Mouse (Mus musculus) CH12.LX (cell line): Measurements from ENCODE around the gene Hecw2. TPM values are rescaled to one million over a fixed set of nuclear protein-coding genes. Genes with fewer than 3 reads are reported as not detected.

Experiments used
- DNase-seq: peaks from one replicate; pipeline ENCODE4 v3.0.0-alpha.2; 2013; ENCODE audit errors: extremely low read depth
- H3K27ac ChIP-seq: 2 replicates; pipeline ENCODE4 v1.5.1; 2012; ENCODE audit warnings: low read depth, mild to moderate bottlenecking, control low read depth, moderate library complexity; ENCODE audit not compliant: insufficient read depth
- H3K27me3 ChIP-seq: replicated peaks from 2 replicates; pipeline ENCODE3; 2012; ENCODE audit warnings: inconsistent platforms
- H3K36me3 ChIP-seq, 2 experiments: replicated peaks in 1 of 2; 2 replicates each; pipeline versions ENCODE3 to v1.6.1; 2012; ENCODE audit warnings: inconsistent platforms in 1 of 2, low read length in 1 of 2, mild to moderate bottlenecking in 1 of 2, mixed read lengths in 1 of 2, moderate library complexity in 1 of 2; ENCODE audit not compliant: control insufficient read depth in 1 of 2, insufficient read depth in 1 of 2
- H3K4me1 ChIP-seq, 2 experiments: 2 replicates each; pipeline ENCODE4 v1.6.1; 2012; ENCODE audit warnings: inconsistent platforms in 1 of 2, moderate library complexity in 1 of 2; ENCODE audit not compliant: insufficient read depth in 2 of 2, control insufficient read depth in 1 of 2
- H3K4me2 ChIP-seq: 2 replicates; pipeline ENCODE4 v1.6.1; 2012; ENCODE audit warnings: low read depth, mild to moderate bottlenecking, control low read depth; ENCODE audit not compliant: poor library complexity, insufficient read depth, severe bottlenecking
- H3K4me3 ChIP-seq, 3 experiments: fragments of 150-350 bp in 1 of 3; sonication (generic) in 1 of 3; replicated peaks in 1 of 3; 2 replicates each; pipeline versions ENCODE3 to v1.5.1; 2011 to 2012; ENCODE audit warnings: low read depth in 2 of 3, low read length in 2 of 3, mild to moderate bottlenecking in 2 of 3, moderate library complexity in 2 of 3, control low read depth in 1 of 3, improper control_type of control experiment in 1 of 3, inconsistent platforms in 1 of 3, mixed read lengths in 1 of 3; ENCODE audit not compliant: poor library complexity in 1 of 3
- H3K79me2 ChIP-seq: replicated peaks from 2 replicates; pipeline ENCODE4 v1.6.1; 2012; ENCODE audit warnings: mild to moderate bottlenecking, moderate library complexity; ENCODE audit not compliant: control insufficient read depth, poor library complexity, insufficient read depth, severe bottlenecking; ENCODE audit errors: extremely low read depth
- H3K9ac ChIP-seq: 2 replicates; pipeline ENCODE4 v1.6.1; 2012; ENCODE audit warnings: low read depth, mild to moderate bottlenecking, control low read depth, moderate library complexity; ENCODE audit not compliant: insufficient read depth
- H3K9me3 ChIP-seq: replicated peaks from 2 replicates; pipeline ENCODE3; 2012; ENCODE audit warnings: low read length, inconsistent platforms, mixed read lengths
- BHLHE40 ChIP-seq: IDR thresholded peaks from 2 replicates; pipeline ENCODE4 v1.6.1; 2011; ENCODE audit warnings: mild to moderate bottlenecking, low read depth, low read length, improper control_type of control experiment
- CHD1 ChIP-seq: IDR thresholded peaks from 2 replicates; pipeline ENCODE4 v1.6.1; 2012; ENCODE audit warnings: low read depth, low read length, improper control_type of control experiment, inconsistent platforms
- CHD2 ChIP-seq: IDR thresholded peaks from 2 replicates; pipeline ENCODE4 v1.6.1; 2011; ENCODE audit warnings: low read length, improper control_type of control experiment
- CTCF ChIP-seq, 2 experiments: IDR thresholded peaks in 1 of 2; conservative IDR thresholded peaks in 1 of 2; 2 replicates each; pipeline ENCODE4 v1.5.1; 2011 to 2012; ENCODE audit warnings: low read depth in 2 of 2, low read length in 2 of 2, improper control_type of control experiment in 1 of 2, inconsistent platforms in 1 of 2, mild to moderate bottlenecking in 1 of 2, moderate library complexity in 1 of 2
- E2F4 ChIP-seq: IDR thresholded peaks from 2 replicates; pipeline ENCODE4 v1.6.1; 2011; ENCODE audit warnings: low read depth, low read length, improper control_type of control experiment; ENCODE audit not compliant: insufficient replicate concordance
- ELF1 ChIP-seq: IDR thresholded peaks from 2 replicates; pipeline ENCODE4 v1.6.1; 2014; ENCODE audit warnings: low read depth, mild to moderate bottlenecking, inconsistent platforms, low read length, improper control_type of control experiment
- EP300 ChIP-seq: IDR thresholded peaks from 2 replicates; pipeline ENCODE4 v1.6.1; 2011; ENCODE audit warnings: low read length, improper control_type of control experiment
- ETS1 ChIP-seq: conservative IDR thresholded peaks from 2 replicates; pipeline ENCODE4 v1.6.1; 2012; ENCODE audit warnings: low read depth, mild to moderate bottlenecking, inconsistent platforms, low read length, improper control_type of control experiment, moderate library complexity
- GABPA ChIP-seq: IDR thresholded peaks from 2 replicates; pipeline ENCODE4 v1.6.1; 2012; ENCODE audit warnings: low read depth, low read length, improper control_type of control experiment, inconsistent platforms; ENCODE audit not compliant: insufficient replicate concordance
- HCFC1 ChIP-seq: IDR thresholded peaks from 2 replicates; pipeline ENCODE4 v1.6.1; 2012; ENCODE audit warnings: low read depth, mild to moderate bottlenecking, inconsistent platforms, low read length, improper control_type of control experiment
- IRF4 ChIP-seq: IDR thresholded peaks from 2 replicates; pipeline ENCODE4 v1.6.1; 2014; ENCODE audit warnings: low read depth, mild to moderate bottlenecking, inconsistent platforms, low read length, improper control_type of control experiment
- JUN ChIP-seq: IDR thresholded peaks from 2 replicates; pipeline ENCODE4 v1.6.1; 2011; ENCODE audit warnings: low read depth, mild to moderate bottlenecking, low read length, improper control_type of control experiment, moderate library complexity; ENCODE audit not compliant: insufficient read depth
- JUND ChIP-seq: conservative IDR thresholded peaks from 2 replicates; pipeline ENCODE4 v1.6.1; 2011; ENCODE audit warnings: low read depth, low read length, improper control_type of control experiment
- MAX ChIP-seq: IDR thresholded peaks from 2 replicates; pipeline ENCODE4 v1.6.1; 2011; ENCODE audit warnings: low read length, improper control_type of control experiment
- MAZ ChIP-seq: IDR thresholded peaks from 2 replicates; pipeline ENCODE4 v1.6.1; 2012; ENCODE audit warnings: low read depth, mild to moderate bottlenecking, inconsistent platforms, low read length, improper control_type of control experiment, moderate library complexity
- MEF2A ChIP-seq: IDR thresholded peaks from 2 replicates; pipeline ENCODE4 v1.6.1; 2014; ENCODE audit warnings: low read depth, mild to moderate bottlenecking, inconsistent platforms, low read length, improper control_type of control experiment, borderline replicate concordance
- MXI1 ChIP-seq: IDR thresholded peaks from 2 replicates; pipeline ENCODE4 v1.6.1; 2011; ENCODE audit warnings: mild to moderate bottlenecking, low read depth, low read length, improper control_type of control experiment
- MYC ChIP-seq: IDR thresholded peaks from 2 replicates; pipeline ENCODE4 v1.6.1; 2011; ENCODE audit warnings: low read depth, mild to moderate bottlenecking, improper control_type of control experiment, low read length
- NELFE ChIP-seq: IDR thresholded peaks from 2 replicates; pipeline ENCODE4 v1.6.1; 2011; ENCODE audit warnings: low read depth, low read length, improper control_type of control experiment
- NRF1 ChIP-seq: IDR thresholded peaks from 2 replicates; pipeline ENCODE4 v1.6.1; 2014; ENCODE audit warnings: low read depth, mild to moderate bottlenecking, inconsistent platforms, low read length, improper control_type of control experiment, moderate library complexity
- PAX5 ChIP-seq: IDR thresholded peaks from 2 replicates; pipeline ENCODE4 v1.6.1; 2012; ENCODE audit warnings: low read length, inconsistent platforms, mixed read lengths
- POLR2A ChIP-seq: IDR thresholded peaks from 2 replicates; pipeline ENCODE4 v1.6.1; 2011; ENCODE audit warnings: low read depth, mild to moderate bottlenecking, improper control_type of control experiment, low read length
- RAD21 ChIP-seq: IDR thresholded peaks from 2 replicates; pipeline ENCODE4 v1.6.1; 2011; ENCODE audit warnings: low read depth, mild to moderate bottlenecking, low read length, improper control_type of control experiment, moderate library complexity
- RCOR1 ChIP-seq: conservative IDR thresholded peaks from 2 replicates; pipeline ENCODE4 v1.6.1; 2012; ENCODE audit warnings: low read depth, mild to moderate bottlenecking, inconsistent platforms, low read length, improper control_type of control experiment
- SIN3A ChIP-seq: IDR thresholded peaks from 2 replicates; pipeline ENCODE4 v1.6.1; 2012; ENCODE audit warnings: low read length, improper control_type of control experiment, inconsistent platforms
- SMC3 ChIP-seq: IDR thresholded peaks from 2 replicates; pipeline ENCODE4 v1.6.1; 2011; ENCODE audit warnings: low read depth, low read length, improper control_type of control experiment
- TBP ChIP-seq: conservative IDR thresholded peaks from 2 replicates; pipeline ENCODE4 v1.6.1; 2011; ENCODE audit warnings: low read depth, low read length, improper control_type of control experiment
- UBTF ChIP-seq: IDR thresholded peaks from 2 replicates; pipeline ENCODE4 v1.6.1; 2012; ENCODE audit warnings: low read depth, mild to moderate bottlenecking, inconsistent platforms, low read length, improper control_type of control experiment, moderate library complexity
- USF1 ChIP-seq: IDR thresholded peaks from 2 replicates; pipeline ENCODE4 v1.6.1; 2014; ENCODE audit warnings: low read depth, mild to moderate bottlenecking, inconsistent platforms, low read length, improper control_type of control experiment
- USF2 ChIP-seq: conservative IDR thresholded peaks from 2 replicates; pipeline ENCODE4 v1.6.1; 2011; ENCODE audit warnings: low read depth, low read length, improper control_type of control experiment
- ZC3H11A ChIP-seq: IDR thresholded peaks from 2 replicates; pipeline ENCODE4 v1.6.1; 2012; ENCODE audit warnings: low read depth, mild to moderate bottlenecking, inconsistent platforms, low read length, improper control_type of control experiment
- ZKSCAN1 ChIP-seq: IDR thresholded peaks from 2 replicates; pipeline ENCODE4 v1.6.1; 2012; ENCODE audit warnings: low read depth, inconsistent platforms, low read length, improper control_type of control experiment, borderline replicate concordance
- ZMIZ1 ChIP-seq: IDR thresholded peaks from 2 replicates; pipeline ENCODE4 v1.6.1; 2012; ENCODE audit warnings: low read depth, mild to moderate bottlenecking, inconsistent platforms, low read length, improper control_type of control experiment
- dilution Hi-C: fragments of 300-500 bp; cut with MboI; formaldehyde crosslinking; loops from 2 replicates; pipeline ENCODE4 v1.14.3; 2020; ENCODE audit warnings: low sequenced_read_pairs; ENCODE audit not compliant: extremely low pct_unique_long_range_greater_than_20kb, extremely low pct_ligation_motif_present
- in situ Hi-C: fragments of 300-500 bp; cut with MboI; formaldehyde crosslinking; loops from 3 replicates; pipeline ENCODE4 v1.14.3; 2019; ENCODE audit warnings: low sequenced_read_pairs, low pct_ligation_motif_present, low pct_unique_long_range_greater_than_20kb, mixed read lengths
- polyA plus RNA-seq: library from polyadenylated mRNA; unstranded; fragments of >175 nt; gene quantifications from 2 replicates; pipeline ENCODE4 v1.2.1, GENCODE M21; 2012; ENCODE audit warnings: low read depth; ENCODE audit not compliant: insufficient read length
- total RNA-seq, 2 experiments: library from RNA; depleted of rRNA; stranded (reverse); fragments of 300-350 nt in 1 of 2; fragments of >200 nt in 1 of 2; gene quantifications; 2 replicates each; pipeline ENCODE4 v1.2.3; 2012 to 2014

The Hecw2 gene
- total and polyA plus RNA-seq, 3 experiments: 0.05 to 0.59 (median 0.14) TPM

- TF ChIP-seq MEF2A (no peak), MXI1 (no peak), MAX (no peak), ELF1 (no peak), IRF4 (no peak), EP300 (no peak), ZC3H11A (no peak), E2F4 (no peak), JUN (no peak)
- H3K4me3 ChIP-seq: no peak overlapping the region
- H3K9me3 ChIP-seq: no peaks in the 10 kb centered on the region
- H3K27ac ChIP-seq: no peak overlapping the region
- no peaks in the 10 kb centered on the region for H3K79me2 ChIP-seq
- dilution Hi-C loops: no loop called here
- H3K27me3 ChIP-seq: no peaks in the 10 kb centered on the region
- DNase-seq: no peak
- no peak overlapping the region for H3K9ac ChIP-seq
- H3K36me3 ChIP-seq: no peaks in the 10 kb centered on the region
- H3K4me1 ChIP-seq: no peaks in the 10 kb centered on the region
- H3K4me2 ChIP-seq: no peak overlapping the region
- in situ Hi-C loops: no loop called here
Measured at GRCm38 (mm10) chr1:54186347-54186746, 8.6 kb downstream of the Hecw2 start.

- peaks cover 18 to 45% of the 10 kb centered on the region in 2 experiments for H3K4me1 ChIP-seq
- H3K27me3 ChIP-seq: no peaks in the 10 kb centered on the region
- no peak overlapping the region for H3K27ac ChIP-seq
- in situ Hi-C loops (no loop called here), dilution Hi-C loops (no loop called here)
- no peaks in the 10 kb centered on the region for H3K9me3 ChIP-seq
- H3K4me2 ChIP-seq: no peak overlapping the region
- H3K79me2 ChIP-seq: no peaks in the 10 kb centered on the region
- no peak overlapping the region for H3K9ac ChIP-seq
- DNase-seq: no peak
- H3K36me3 ChIP-seq: no peaks in the 10 kb centered on the region
- no peak overlapping the region for H3K4me3 ChIP-seq
- no peak for TF ChIP-seq MAX
- TF ChIP-seq SMC3: no peak
- TF ChIP-seq TBP: no peak
- no peak for TF ChIP-seq USF2
- no peak for TF ChIP-seq GABPA
- no peak; the same call in 1 of the 2 replicates for TF ChIP-seq HCFC1
- peak; percentile 28; the same call in 1 of the 2 replicates for TF ChIP-seq MAZ
- TF ChIP-seq PAX5: no peak
- TF ChIP-seq RCOR1: no peak
- TF ChIP-seq RAD21: no peak
- no peak for TF ChIP-seq NELFE
- peak; percentile 44; the same call in 1 of the 2 replicates for TF ChIP-seq JUN
- no peak for TF ChIP-seq CHD1
- no peak for TF ChIP-seq ZMIZ1
- no peak for TF ChIP-seq ZKSCAN1
- TF ChIP-seq MYC: no peak
- TF ChIP-seq NRF1: no peak
- no peak for TF ChIP-seq CTCF (conservative IDR thresholded peaks at IDR 0.05 in 1 of 2, IDR thresholded peaks at IDR 0.05 in 1 of 2; ENCODE audit: low read depth in 2 of 2, low read length in 2 of 2)
- no peak for TF ChIP-seq BHLHE40
- no peak for TF ChIP-seq ZC3H11A
- TF ChIP-seq MEF2A: peak; percentile 88
- 0 out of 2 replicates have a peak, but pooled peaks have one; percentile 31 for TF ChIP-seq IRF4
- no peak for TF ChIP-seq E2F4
- no peak for TF ChIP-seq POLR2A
- TF ChIP-seq ETS1: no peak
- no peak for TF ChIP-seq CHD2
- TF ChIP-seq UBTF: no peak
- TF ChIP-seq USF1: no peak
- TF ChIP-seq JUND: peak; percentile 21; the same call in 1 of the 2 replicates
- TF ChIP-seq MXI1: no peak
- no peak for TF ChIP-seq SIN3A
Measured at GRCm38 (mm10) chr1:54180663-54181062, 14.3 kb downstream of the Hecw2 start.
